Mouse (Mus musculus): ENCODE measurements around the gene Ssx2ip. TPM values are rescaled to one million over a fixed set of nuclear protein-coding genes. Genes with fewer than 3 reads are reported as not detected.
A peak's percentile ranks its signal among the peaks of the same experiment; 100 is the strongest.
"Not testable (repeated sequence)": the region's sequence is repeated elsewhere in the genome, so short reads cannot be mapped to it uniquely, and the experiment has no call there.

Ssx2ip gene
- polyA plus RNA-seq, 2 experiments from 2014 or later: 0.56 to 1.5 TPM

GRCm38 (mm10) chr3:146405213-146406006 is 968 bp downstream of the Ssx2ip start:
- ATAC-seq: no peak

GRCm38 (mm10) chr3:146406007-146406341 is 1.5 kb downstream of the Ssx2ip start:
- no peak for ATAC-seq

- ATAC-seq: no peak
Observed at GRCm38 (mm10) chr3:146407086-146407721, 2.8 kb downstream of the Ssx2ip start.

- no peak for ATAC-seq
Observed at GRCm38 (mm10) chr3:146410114-146410513, 5.7 kb downstream of the Ssx2ip start.

GRCm38 (mm10) chr3:146412008-146412407 is 7.6 kb downstream of the Ssx2ip start:
- ATAC-seq: no peak

- ATAC-seq: no peak
Observed at GRCm38 (mm10) chr3:146412480-146412879, 8.0 kb downstream of the Ssx2ip start.

- no peak for ATAC-seq
Observed at GRCm38 (mm10) chr3:146413016-146413415, 8.6 kb downstream of the Ssx2ip start.

- ATAC-seq: no peak
Observed at GRCm38 (mm10) chr3:146413992-146414391, 9.6 kb downstream of the Ssx2ip start.

- no peak for ATAC-seq
Observed at GRCm38 (mm10) chr3:146414555-146414954, 10.1 kb downstream of the Ssx2ip start.

GRCm38 (mm10) chr3:146417873-146418272 is 13.4 kb downstream of the Ssx2ip start:
- no peak for ATAC-seq

- ATAC-seq: no peak
Observed at GRCm38 (mm10) chr3:146418901-146419300, 14.5 kb downstream of the Ssx2ip start.

- ATAC-seq: no peak
Observed at GRCm38 (mm10) chr3:146419534-146419933, 15.1 kb downstream of the Ssx2ip start.

GRCm38 (mm10) chr3:146419992-146420537 is 15.6 kb downstream of the Ssx2ip start:
- ATAC-seq: no peak

- peak; percentile 34 for ATAC-seq
Observed at GRCm38 (mm10) chr3:146421787-146422186, 17.3 kb downstream of the Ssx2ip start.

GRCm38 (mm10) chr3:146423710-146424109 is 19.3 kb downstream of the Ssx2ip start:
- ATAC-seq: no peak

- no peak for ATAC-seq
Observed at GRCm38 (mm10) chr3:146424306-146424900, 20.0 kb downstream of the Ssx2ip start.

- ATAC-seq: no peak
Observed at GRCm38 (mm10) chr3:146425902-146426301, 21.5 kb downstream of the Ssx2ip start.

- ATAC-seq: no peak
Observed at GRCm38 (mm10) chr3:146426489-146426888, 22.0 kb downstream of the Ssx2ip start.

- not testable (repeated sequence) for ATAC-seq
Observed at GRCm38 (mm10) chr3:146433063-146433462, 28.6 kb downstream of the Ssx2ip start.

GRCm38 (mm10) chr3:146433681-146434350 is 29.4 kb downstream of the Ssx2ip start:
- no peak for ATAC-seq

GRCm38 (mm10) chr3:146434686-146435085 is 30.2 kb downstream of the Ssx2ip start:
- no peak for ATAC-seq

GRCm38 (mm10) chr3:146435533-146435932 is 31.1 kb downstream of the Ssx2ip start:
- no peak for ATAC-seq

- ATAC-seq: no peak
Observed at GRCm38 (mm10) chr3:146436114-146436513, 31.7 kb downstream of the Ssx2ip start.
